ENCODE assay signal across 12 mouse cellular contexts in genomic region chr11:31851702-31852560, GRCm38 (mm10). TPM values are rescaled to one million over a fixed set of nuclear protein-coding genes. Genes with fewer than 3 reads are reported as not detected.
A peak's percentile ranks its signal among the peaks of the same experiment; 100 is the strongest.
DNase-seq lines count a peak whose midpoint lies in the region; ATAC-seq and TF ChIP-seq lines count a peak whose summit lies in the region.
"Had no signal": no experiment of that assay in that cellular context is flagged by ENCODE, and none has a peak within 500 bp of the region (broad histone marks: within the 10 kb centered on the region; RNA-seq: fewer than 3 reads in every experiment).

No protein-coding gene starts in this region.

- H3K4me1 ChIP-seq in intestine, postnatal 0 days (replicated peaks; ENCODE audit: control insufficient read depth, insufficient read depth, low read length), result 0 out of 2 replicates have a peak, but pooled peaks cover 6% of the 10 kb centered on the region
- no peaks in the 10 kb centered on the region for H3K4me1 ChIP-seq in intestine, embryonic 15.5 days (replicated peaks)
- peaks cover 3% of the 10 kb centered on the region; the same call in 1 of the 2 replicates for H3K4me1 ChIP-seq in embryonic facial prominence, embryonic 14.5 days (ENCODE audit: control insufficient read depth, insufficient read depth, low read length)
- H3K4me1 ChIP-seq: kidney, embryonic 15.5 days had no signal

- H3K36me3 ChIP-seq in intestine, postnatal 0 days (ENCODE audit: control insufficient read depth, insufficient read depth), result no peaks in the 10 kb centered on the region
- H3K36me3 ChIP-seq in intestine, embryonic 15.5 days, result no peaks in the 10 kb centered on the region
- no peaks in the 10 kb centered on the region for H3K36me3 ChIP-seq in embryonic facial prominence, embryonic 14.5 days (ENCODE audit: control insufficient read depth, insufficient read depth, low read length)
- H3K36me3 ChIP-seq: heart, embryonic 12.5 days; kidney, embryonic 15.5 days; neural tube, embryonic 15.5 days had no signal

- no peak for TF ChIP-seq CTCF in intestine, postnatal 0 days (IDR thresholded peaks at IDR 0.05; ENCODE audit: low read depth)

- no peaks in the 10 kb centered on the region for H3K9me3 ChIP-seq in intestine, postnatal 0 days (ENCODE audit: control insufficient read depth)
- no peaks in the 10 kb centered on the region for H3K9me3 ChIP-seq in intestine, embryonic 15.5 days
- no peaks in the 10 kb centered on the region for H3K9me3 ChIP-seq in embryonic facial prominence, embryonic 14.5 days (ENCODE audit: control insufficient read depth, low read length)
- H3K9me3 ChIP-seq: heart, embryonic 12.5 days; kidney, embryonic 15.5 days; neural tube, embryonic 15.5 days had no signal

- H3K27me3 ChIP-seq in intestine, postnatal 0 days (replicated peaks; ENCODE audit: control insufficient read depth, insufficient read depth, low read length), result no peaks in the 10 kb centered on the region
- H3K27me3 ChIP-seq in intestine, embryonic 15.5 days (replicated peaks), result no peaks in the 10 kb centered on the region
- no peaks in the 10 kb centered on the region for H3K27me3 ChIP-seq in embryonic facial prominence, embryonic 14.5 days (replicated peaks; ENCODE audit: control insufficient read depth, insufficient read depth, low read length)
- H3K27me3 ChIP-seq: CH12.LX; heart, embryonic 12.5 days; kidney, embryonic 15.5 days; neural tube, embryonic 15.5 days had no signal

- peak; percentile 30 for DNase-seq in brain, adult 2 months (ENCODE audit: low read depth, low spot score)
- DNase-seq in embryonic facial prominence, embryonic 14.5 days (ENCODE audit: low spot score), result peak; percentile 58
- peak; percentile 35 for DNase-seq in lung, postnatal 25 days (ENCODE audit: low spot score)
- no peak for DNase-seq in frontal cortex, postnatal 14 days (ENCODE audit: low spot score in 2 of 2)
- DNase-seq in layer of hippocampus, postnatal 10 days (ENCODE audit: low spot score in 2 of 2), result no peak
- DNase-seq: thymus, adult 2 months had no signal

- H3K27ac ChIP-seq in intestine, postnatal 0 days (ENCODE audit: low read depth, low read length), result no peak overlapping the region
- no peak overlapping the region for H3K27ac ChIP-seq in intestine, embryonic 15.5 days
- H3K27ac ChIP-seq in embryonic facial prominence, embryonic 14.5 days (replicated peaks; ENCODE audit: low read depth, low read length), result no peak overlapping the region
- H3K27ac ChIP-seq: kidney, embryonic 15.5 days; neural tube, embryonic 15.5 days had no signal

- ATAC-seq in intestine, postnatal 0 days, result peak; percentile 53; the same call in 1 of the 2 replicates
- no peak for ATAC-seq in intestine, embryonic 15.5 days
- ATAC-seq in embryonic facial prominence, embryonic 14.5 days (ENCODE audit: low read depth), result peak; percentile 53; the same call in 1 of the 2 replicates

- WGBS in intestine, postnatal 0 days, result 51% methylated on average over 4 of the region's 4 CpGs
- WGBS in intestine, embryonic 15.5 days, result 80% methylated on average over 4 of the region's 4 CpGs
- 56% methylated on average over 4 of the region's 4 CpGs for WGBS in embryonic facial prominence, embryonic 14.5 days

- H3K4me2 ChIP-seq in intestine, postnatal 0 days (replicated peaks; ENCODE audit: low read depth), result no peak overlapping the region
- no peak overlapping the region for H3K4me2 ChIP-seq in intestine, embryonic 15.5 days (replicated peaks)
- H3K4me2 ChIP-seq in embryonic facial prominence, embryonic 14.5 days (ENCODE audit: low read depth, low read length), result no peak overlapping the region
- H3K4me2 ChIP-seq: heart, embryonic 12.5 days; kidney, embryonic 15.5 days; neural tube, embryonic 15.5 days had no signal

- no peak overlapping the region for H3K4me3 ChIP-seq in intestine, postnatal 0 days (ENCODE audit: low read depth, low read length)
- no peak overlapping the region for H3K4me3 ChIP-seq in intestine, embryonic 15.5 days (replicated peaks)
- H3K4me3 ChIP-seq in embryonic facial prominence, embryonic 14.5 days (ENCODE audit: low read depth, low read length), result no peak overlapping the region
- H3K4me3 ChIP-seq: heart, embryonic 12.5 days; kidney, embryonic 15.5 days; neural tube, embryonic 15.5 days had no signal

- no peak overlapping the region for H3K9ac ChIP-seq in intestine, postnatal 0 days (ENCODE audit: low read depth, low read length)
- H3K9ac ChIP-seq in intestine, embryonic 15.5 days, result no peak overlapping the region
- H3K9ac ChIP-seq in embryonic facial prominence, embryonic 14.5 days (ENCODE audit: low read depth, low read length), result no peak overlapping the region
- H3K9ac ChIP-seq: heart, embryonic 12.5 days; kidney, embryonic 15.5 days; neural tube, embryonic 15.5 days had no signal

RNA-seq across cellular contexts. Expression of gene Cpeb4, which starts 20.1 kb away (rescaled TPM):
- 11.3 and 12.8 TPM in 2 replicates for polyA plus RNA-seq in intestine, postnatal 0 days (2015; fragmentation: Nextera tagmentation; extraction: Ambion mirVana)
- polyA plus RNA-seq in intestine, embryonic 15.5 days (2015; fragmentation: Nextera tagmentation; extraction: Ambion mirVana), result 4.2 and 4.3 TPM in 2 replicates
- 6.7 and 8.4 TPM in 2 replicates for polyA plus RNA-seq in embryonic facial prominence, embryonic 14.5 days (2014; fragmentation: Nextera tagmentation; extraction: Ambion mirVana)
- 100 to 1,000 TPM; 134 to 142 TPM for total RNA-seq in layer of hippocampus, postnatal 10 days (2021)

Comparison
In these comparisons a context has a peak if more than half of its experiments do, and no peak if none do; other contexts are left out.
1. DNase-seq: peak in brain, adult 2 months (single experiment), embryonic facial prominence, embryonic 14.5 days (single experiment) and lung, postnatal 25 days (single experiment); none in frontal cortex, postnatal 14 days (0 of 2) and layer of hippocampus, postnatal 10 days (0 of 2).